Mouse (Mus musculus) liver, embryonic 14.5 days (tissue): ENCODE data around the gene Trpm5.

Source experiments
- CTCF ChIP-seq: IDR thresholded peaks from 2 replicates; pipeline ENCODE4 v1.5.1; 2016; ENCODE audit warnings: antibody characterized with exemption, low read depth, control low read depth
- EP300 ChIP-seq: IDR thresholded peaks from 2 replicates; pipeline ENCODE4 v1.6.1; 2016; ENCODE audit warnings: antibody characterized with exemption, low read depth

- TF ChIP-seq CTCF (no peak), EP300 (no peak)
Measured at GRCm38 (mm10) chr7:143106672-143107465, 12.4 kb upstream of the Trpm5 start.
